Mouse (Mus musculus) heart, postnatal 0 days (tissue): ENCODE measurements around the gene Snx29. TPM values are rescaled to one million over a fixed set of nuclear protein-coding genes. Genes with fewer than 3 reads are reported as not detected.

Source experiments
- ATAC-seq: fragments of 200-750 bp; cut with Nextera tagmentation; 2 replicates; pipeline ENCODE4 v1.8.0; 2017; ENCODE audit warnings: low read depth, moderate number of reproducible peaks, moderate library complexity; ENCODE audit not compliant: insufficient read depth
- DNase-seq: peaks from one replicate; pipeline ENCODE4 v3.0.0-alpha.2; 2016; ENCODE audit warnings: low spot score
- H3K27ac ChIP-seq: fragments of 300-500 bp; sonication (generic); 2 replicates; pipeline ENCODE4 v1.5.1; 2014; ENCODE audit warnings: low read depth, mild to moderate bottlenecking
- H3K27me3 ChIP-seq: fragments of 300-500 bp; sonication (generic); 2 replicates; pipeline ENCODE4 v1.6.1; 2014; ENCODE audit warnings: low read length, mixed read lengths; ENCODE audit not compliant: control insufficient read depth, insufficient read depth
- H3K36me3 ChIP-seq: fragments of 300-500 bp; sonication (generic); replicated peaks from 2 replicates; pipeline ENCODE4 v1.6.1; 2014; ENCODE audit warnings: low read length, mixed read lengths; ENCODE audit not compliant: control insufficient read depth, insufficient read depth
- H3K4me1 ChIP-seq: fragments of 300-500 bp; sonication (generic); 2 replicates; pipeline ENCODE4 v1.6.1; 2014; ENCODE audit warnings: antibody characterized with exemption; ENCODE audit not compliant: control insufficient read depth, insufficient read depth
- H3K4me2 ChIP-seq: fragments of 300-500 bp; sonication (generic); 2 replicates; pipeline ENCODE4 v1.6.1; 2014; ENCODE audit warnings: low read depth, mild to moderate bottlenecking, low read length, moderate library complexity
- H3K4me3 ChIP-seq: fragments of 300-500 bp; sonication (generic); 2 replicates; pipeline ENCODE4 v1.5.1; 2014; ENCODE audit warnings: low read depth, low read length
- H3K9ac ChIP-seq: fragments of 300-500 bp; sonication (generic); replicated peaks from 2 replicates; pipeline ENCODE4 v1.6.1; 2014; ENCODE audit warnings: low read depth, low read length, mixed read lengths
- H3K9me3 ChIP-seq: fragments of 300-500 bp; sonication (generic); replicated peaks from 2 replicates; pipeline ENCODE4 v1.6.1; 2016; ENCODE audit warnings: low read length; ENCODE audit not compliant: control insufficient read depth
- CTCF ChIP-seq: IDR thresholded peaks from 2 replicates; pipeline ENCODE4 v1.5.1; 2016; ENCODE audit warnings: antibody characterized with exemption, control low read depth, low read depth
- EP300 ChIP-seq: IDR thresholded peaks from 2 replicates; pipeline ENCODE4 v1.6.1; 2016; ENCODE audit warnings: antibody characterized with exemption, low read depth
- WGBS: fragments of 180-500 bp; shearing (Covaris S2); extraction: QIAGEN DNeasy Blood & Tissue Kit; methylation state at CpG from one replicate; pipeline ENCODE4 v1.1.7; 2014; 5-methylcytosine and 5-hydroxymethylcytosine counted together
- polyA plus RNA-seq: library from polyadenylated mRNA; unstranded; fragments of >200 nt; fragmentation: Nextera tagmentation; extraction: Ambion mirVana; gene quantifications from 2 replicates; pipeline ENCODE4 v1.2.1, GENCODE M21; 2015
- total RNA-seq: library from RNA; depleted of rRNA; stranded (reverse); fragments of >200 nt; gene quantifications from 2 replicates; pipeline ENCODE4 v1.2.3, GENCODE M21; 2014; ENCODE audit warnings: low replicate concordance

Snx29 gene
- total and polyA plus RNA-seq, 2 experiments from 2014 or later, result 3.1 to 3.9 TPM

GRCm38 (mm10) chr16:11533441-11533840 lies 210.7 kb downstream of the Snx29 start:
- TF ChIP-seq EP300, result no peak
- TF ChIP-seq CTCF, result no peak
- H3K36me3 ChIP-seq, result no peaks in the 10 kb centered on the region
- no peaks in the 10 kb centered on the region for H3K27me3 ChIP-seq
- no peak overlapping the region for H3K4me2 ChIP-seq
- no peaks in the 10 kb centered on the region for H3K9me3 ChIP-seq
- no peak overlapping the region for H3K4me3 ChIP-seq
- H3K4me1 ChIP-seq, result peaks cover 17% of the 10 kb centered on the region
- ATAC-seq (no peak), DNase-seq (no peak)
- 79% methylated on average over 3 of the region's 3 CpGs for WGBS
- no peak overlapping the region for H3K27ac ChIP-seq
- H3K9ac ChIP-seq, result no peak overlapping the region

- Histone ChIP-seq H3K27ac (no peak overlapping the region), H3K4me2 (no peak overlapping the region), H3K9me3 (no peaks in the 10 kb centered on the region), H3K36me3 (no peaks in the 10 kb centered on the region), H3K4me1 (peaks cover 11% of the 10 kb centered on the region), H3K27me3 (no peaks in the 10 kb centered on the region), H3K9ac (no peak overlapping the region), H3K4me3 (no peak overlapping the region)
- WGBS, result 34% methylated on average over 5 of the region's 5 CpGs
- ATAC-seq (no peak), DNase-seq (no peak)
- TF ChIP-seq EP300, result no peak
- TF ChIP-seq CTCF, result no peak
Measured at GRCm38 (mm10) chr16:11537663-11538062, 215.0 kb downstream of the Snx29 start.

- Histone ChIP-seq H3K4me1 (peaks cover 14% of the 10 kb centered on the region), H3K27me3 (no peaks in the 10 kb centered on the region), H3K4me3 (no peak overlapping the region), H3K9me3 (no peaks in the 10 kb centered on the region), H3K9ac (no peak overlapping the region), H3K27ac (no peak overlapping the region), H3K4me2 (no peak overlapping the region), H3K36me3 (no peaks in the 10 kb centered on the region)
- WGBS, result 65% methylated on average over 3 of the region's 3 CpGs
- ATAC-seq (no peak), DNase-seq (no peak)
- TF ChIP-seq CTCF (no peak), EP300 (no peak)
Measured at GRCm38 (mm10) chr16:11538191-11538590, 215.5 kb downstream of the Snx29 start.

- ATAC-seq (no peak), DNase-seq (no peak)
- no peaks in the 10 kb centered on the region for H3K36me3 ChIP-seq
- peaks cover 14% of the 10 kb centered on the region for H3K4me1 ChIP-seq
- no peaks in the 10 kb centered on the region for H3K27me3 ChIP-seq
- no peak overlapping the region for H3K4me3 ChIP-seq
- H3K9me3 ChIP-seq, result no peaks in the 10 kb centered on the region
- no peak overlapping the region for H3K27ac ChIP-seq
- TF ChIP-seq EP300, result no peak
- TF ChIP-seq CTCF, result no peak
- no peak overlapping the region for H3K4me2 ChIP-seq
- H3K9ac ChIP-seq, result no peak overlapping the region
Measured at GRCm38 (mm10) chr16:11540961-11541360, 218.3 kb downstream of the Snx29 start.

- Histone ChIP-seq H3K27me3 (no peaks in the 10 kb centered on the region), H3K27ac (no peak overlapping the region), H3K9me3 (no peaks in the 10 kb centered on the region), H3K36me3 (no peaks in the 10 kb centered on the region), H3K4me1 (peaks cover 14% of the 10 kb centered on the region), H3K4me3 (no peak overlapping the region), H3K4me2 (no peak overlapping the region), H3K9ac (no peak overlapping the region)
- TF ChIP-seq CTCF, result no peak
- no peak for TF ChIP-seq EP300
- DNase-seq (no peak), ATAC-seq (no peak)
- 81% methylated on average over 7 of the region's 7 CpGs for WGBS
Measured at GRCm38 (mm10) chr16:11541769-11542168, 219.1 kb downstream of the Snx29 start.

- H3K27ac ChIP-seq, result no peak overlapping the region
- no peak overlapping the region for H3K4me2 ChIP-seq
- no peak for ATAC-seq
Measured at GRCm38 (mm10) chr16:11550043-11550725, 227.5 kb downstream of the Snx29 start.

More at GRCm38 (mm10) chr16:11550043-11550725, 227.5 kb downstream of the Snx29 start:
- H3K4me3 ChIP-seq, result no peak overlapping the region
- H3K36me3 ChIP-seq, result no peaks in the 10 kb centered on the region
- WGBS, result 84% methylated on average over 8 of the region's 8 CpGs
- no peaks in the 10 kb centered on the region for H3K4me1 ChIP-seq
- H3K9me3 ChIP-seq, result no peaks in the 10 kb centered on the region
- DNase-seq, result no peak
- no peak overlapping the region for H3K9ac ChIP-seq
- H3K27me3 ChIP-seq, result no peaks in the 10 kb centered on the region
- no peak for TF ChIP-seq CTCF
- no peak for TF ChIP-seq EP300
